Mouse (Mus musculus): ENCODE measurements around the gene Polr2b.

- TF ChIP-seq CTCF (IDR thresholded peaks at IDR 0.05; ENCODE audit: low read depth, low read length) (no peak), POLR2A (IDR thresholded peaks at IDR 0.05; ENCODE audit: borderline replicate concordance, low read depth, low read length) (no peak)
These were observed 47.6 kb downstream of the Polr2b start for GRCm38 (mm10) chr5:77357405-77358149.

Measured in bone marrow macrophage, adult 2 months (primary cell).